Mouse (Mus musculus) naive thymus-derived CD4-positive, alpha-beta T cell, adult 2 months (primary cell): Measurements from ENCODE around the gene Il17a.
"Not testable (repeated sequence)": the region's sequence is repeated elsewhere in the genome, so short reads cannot be mapped to it uniquely, and the experiment has no call there.

Source experiments
- DNase-seq: peaks from one replicate; pipeline ENCODE4 v3.0.0-alpha.2; 2011; ENCODE audit warnings: low read depth

Il17a gene

GRCm38 (mm10) chr1:20730903-20731302, at the start of gene Il17a:
Il17a (plus strand) TSS chr1:20730905.
- no peak for DNase-seq

DNA sequence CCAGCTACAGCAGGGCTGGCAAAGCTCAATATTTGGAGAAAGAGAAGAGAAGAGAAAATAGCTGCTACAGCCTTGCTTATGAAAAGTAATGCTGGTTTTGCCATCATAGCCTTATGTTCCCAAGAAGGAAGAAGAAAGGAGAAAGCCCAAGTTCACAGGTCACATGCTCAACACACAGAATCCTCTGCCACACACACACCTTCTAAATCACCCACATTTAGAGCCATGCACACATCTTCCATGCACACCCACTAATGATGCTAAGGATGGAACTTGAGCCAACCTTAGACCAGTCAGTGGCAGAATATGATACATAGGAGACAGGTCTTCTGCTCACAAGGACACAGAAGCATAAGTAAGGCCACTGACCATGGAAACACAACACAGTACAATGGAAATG, 47.9 kb upstream of the Il17a start:
- no peak for DNase-seq

DNA sequence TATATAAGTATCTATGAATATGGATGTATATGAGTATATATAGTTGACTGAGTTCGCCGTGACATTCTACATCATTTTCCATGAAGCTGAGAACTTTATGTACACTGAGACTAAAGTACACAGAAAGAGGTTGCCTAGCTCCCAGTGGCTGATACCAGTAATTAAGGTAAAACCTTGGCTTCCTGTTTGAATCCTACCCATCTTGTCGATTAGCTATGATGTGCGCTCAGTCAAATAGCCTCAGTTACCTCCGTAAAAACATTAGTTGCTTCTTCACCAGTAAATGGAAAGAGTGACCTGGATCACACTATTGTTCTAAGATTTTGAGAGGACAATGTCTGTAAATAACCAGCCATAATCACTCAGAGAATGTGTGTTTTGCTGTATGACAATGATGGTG, 47.3 kb upstream of the Il17a start:
- no peak for DNase-seq

- DNase-seq = no peak
Measured at GRCm38 (mm10) chr1:20683853-20684252, 46.9 kb upstream of the Il17a start.

GRCm38 (mm10) chr1:20684403-20684802, 46.3 kb upstream of the Il17a start:
- no peak for DNase-seq

DNA sequence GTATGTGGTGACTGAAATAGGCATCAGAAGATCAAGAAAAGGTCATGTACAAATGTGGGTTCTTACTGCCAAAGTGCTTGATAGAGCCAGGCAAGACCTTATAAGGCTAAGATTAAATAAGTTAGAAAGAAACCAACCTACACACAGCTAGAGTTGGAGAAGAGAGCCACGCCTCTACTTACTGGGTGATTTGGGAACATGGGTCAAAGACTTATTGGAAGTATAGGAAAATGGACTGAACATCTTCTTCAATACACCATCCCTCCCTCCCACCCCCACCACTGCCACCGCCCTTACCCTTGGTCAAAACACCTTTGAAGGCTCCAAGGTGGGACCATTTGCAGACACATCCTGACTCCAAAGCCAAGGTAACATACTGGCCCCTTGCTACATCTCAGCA, 45.3 kb upstream of the Il17a start:
- no peak for DNase-seq

DNA sequence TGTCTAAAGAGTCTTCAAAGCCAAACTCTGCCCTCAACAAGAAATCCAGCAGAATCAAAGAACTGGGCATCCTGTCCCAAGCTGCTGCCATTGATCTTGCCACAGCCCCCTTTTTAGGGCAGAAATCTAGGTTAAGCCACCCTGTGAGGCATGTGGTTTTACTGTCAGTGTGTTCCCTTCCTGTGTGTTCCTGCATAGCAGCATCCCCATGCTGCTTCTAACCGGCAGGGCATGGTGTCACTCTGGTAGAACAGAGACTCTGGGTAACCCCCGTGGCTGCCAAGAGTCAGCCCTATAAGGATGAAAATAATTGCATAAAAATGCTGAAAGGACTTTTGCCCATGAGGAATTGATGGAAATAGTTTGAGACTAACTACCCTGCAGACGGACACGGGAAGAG, 44.8 kb upstream of the Il17a start:
- DNase-seq = no peak

- DNase-seq = no peak
Measured at GRCm38 (mm10) chr1:20691336-20691735, 39.4 kb upstream of the Il17a start.

- DNase-seq = no peak
Measured at GRCm38 (mm10) chr1:20693634-20694313, 36.9 kb upstream of the Il17a start.

- DNase-seq = peak; percentile 23
Measured at GRCm38 (mm10) chr1:20700011-20700410, 30.7 kb upstream of the Il17a start.

DNA sequence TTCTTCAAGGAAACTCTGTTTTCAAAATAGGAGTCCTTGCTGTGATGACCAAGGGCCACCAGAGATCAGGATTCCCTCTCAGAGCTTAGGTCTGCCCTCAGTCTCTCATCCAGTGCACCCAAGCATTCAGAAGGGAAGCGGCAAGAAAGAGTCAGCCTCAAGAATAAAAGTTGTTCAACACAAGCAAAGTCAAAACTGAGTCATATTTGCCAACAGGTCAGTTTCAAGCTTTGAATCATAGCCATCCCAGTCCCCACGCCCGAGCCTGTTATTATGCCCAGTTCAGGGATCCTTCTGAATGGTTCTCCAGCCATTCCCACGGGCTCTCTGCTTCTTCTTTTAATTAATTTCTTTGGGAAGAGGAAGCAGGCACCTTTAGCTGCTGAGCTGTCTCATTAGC, 5.9 kb downstream of the Il17a start:
- DNase-seq = no peak

GRCm38 (mm10) chr1:20738483-20738882, 7.8 kb downstream of the Il17a start:
- no peak for DNase-seq

DNA sequence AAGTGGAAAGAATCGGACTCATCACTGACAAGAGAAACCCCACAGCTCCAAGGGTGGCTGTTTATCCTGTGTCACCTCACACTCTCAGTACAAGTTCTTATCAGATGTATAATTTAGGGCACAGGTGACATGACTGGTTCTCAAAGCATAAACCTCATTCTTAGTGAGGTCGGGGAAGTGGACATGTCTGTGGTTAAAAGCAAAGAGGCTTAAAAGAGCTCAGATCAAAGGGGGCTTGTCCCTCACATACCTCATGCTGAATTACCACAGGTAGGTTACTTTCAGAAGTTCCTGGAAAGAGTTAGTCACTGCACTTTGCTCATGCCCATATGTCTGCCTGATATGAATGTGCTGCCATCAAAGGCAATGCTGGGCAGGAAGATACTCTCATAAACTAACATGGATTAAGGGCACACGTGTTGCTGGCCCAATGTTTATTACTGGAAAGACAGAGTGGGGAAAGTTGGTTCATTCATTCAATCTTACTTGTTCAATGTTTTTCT, 9.8 kb downstream of the Il17a start:
- DNase-seq = peak; percentile 6

DNA sequence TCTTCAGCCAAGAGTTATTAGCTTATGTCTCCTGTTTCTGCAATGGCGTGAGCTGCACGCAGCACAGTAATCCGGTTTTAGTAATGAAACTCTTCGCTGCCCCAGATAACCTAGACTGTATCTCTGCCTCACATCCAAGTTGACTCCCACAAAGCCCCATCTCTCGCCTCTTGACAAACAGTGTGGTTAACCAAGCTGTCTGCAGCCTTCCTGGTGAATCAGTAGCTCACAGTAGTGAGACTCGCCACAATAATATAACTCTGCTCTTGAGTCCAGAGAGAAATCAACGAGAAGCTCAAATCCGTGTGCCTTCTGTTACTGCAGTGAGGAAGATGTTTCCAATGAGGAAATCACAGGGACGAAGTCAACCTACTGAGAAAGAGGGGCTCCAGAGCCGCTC, 23.7 kb downstream of the Il17a start:
- DNase-seq = no peak

DNA sequence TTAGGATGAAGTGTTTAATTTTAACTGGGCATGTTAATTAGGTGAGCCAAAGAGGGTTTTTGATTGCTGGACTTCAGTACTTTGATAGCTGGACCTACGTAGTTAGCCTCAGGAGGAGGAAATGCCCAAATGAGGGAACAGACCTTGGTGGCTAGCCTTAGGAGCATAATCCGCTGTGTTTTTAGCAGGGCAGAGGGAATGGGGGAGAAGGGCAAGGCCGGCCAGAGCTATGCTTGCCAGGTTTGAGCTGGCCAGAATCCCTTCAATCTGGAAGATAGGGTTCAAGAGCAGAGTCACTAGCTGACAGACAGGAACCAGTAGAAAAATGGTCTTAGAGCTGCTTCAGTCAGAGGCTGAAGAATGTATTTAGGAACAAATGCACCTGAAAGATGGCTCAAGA, 26.9 kb downstream of the Il17a start:
- DNase-seq = no peak

DNA sequence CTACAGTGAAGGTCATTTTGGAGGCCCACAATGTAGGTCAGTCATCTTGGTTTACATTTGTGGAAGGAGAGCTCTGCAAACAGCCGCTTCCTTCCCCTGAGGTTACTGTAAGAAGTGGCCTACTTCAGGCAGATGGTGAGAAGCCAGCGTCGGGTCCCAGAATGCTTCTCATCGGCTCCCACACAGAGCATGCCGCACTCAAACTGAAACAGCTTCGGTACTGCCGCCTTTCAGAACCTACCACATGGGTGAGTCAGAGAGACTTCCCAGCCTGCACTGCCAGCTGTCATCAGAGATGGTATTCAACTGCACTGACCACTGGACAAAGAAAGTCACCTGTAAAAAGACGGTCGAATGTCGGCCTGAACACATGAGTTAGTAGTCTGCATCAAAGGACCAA, 29.1 kb downstream of the Il17a start:
- DNase-seq = no peak

GRCm38 (mm10) chr1:20760331-20760730, 29.6 kb downstream of the Il17a start:
- no peak for DNase-seq

- no peak for DNase-seq
Measured at GRCm38 (mm10) chr1:20761411-20761810, 30.7 kb downstream of the Il17a start.

GRCm38 (mm10) chr1:20766526-20766925, 35.8 kb downstream of the Il17a start:
- DNase-seq = no peak

GRCm38 (mm10) chr1:20774026-20774730, 43.5 kb downstream of the Il17a start:
- not testable (repeated sequence) for DNase-seq

DNA sequence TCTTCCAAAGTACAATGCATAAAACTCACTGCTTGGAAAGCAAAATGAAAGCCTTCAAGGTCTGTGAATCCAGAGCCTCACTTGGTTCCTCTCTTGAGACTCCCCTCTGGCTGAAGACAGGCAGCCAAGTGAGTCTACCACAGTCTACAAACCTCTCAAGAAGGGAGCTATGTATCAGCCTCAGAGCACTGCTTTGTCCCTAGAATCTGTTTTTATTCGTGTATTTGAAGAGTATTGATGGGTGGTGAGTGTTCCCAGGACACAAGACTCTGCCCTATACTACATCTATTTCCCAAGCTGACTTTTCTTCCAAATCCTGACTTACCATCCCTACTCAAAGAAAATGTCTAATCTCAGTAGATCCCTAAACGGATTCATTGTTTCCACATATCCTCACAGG, 47.7 kb downstream of the Il17a start:
- DNase-seq = no peak
